Mouse (Mus musculus) Patski (cell line): ENCODE results near the gene Gpr1. TPM values are rescaled to one million over a fixed set of nuclear protein-coding genes. Genes with fewer than 3 reads are reported as not detected.

ENCODE experiments used
- ATAC-seq: fragments of 100-300 bp; one replicate; pipeline ENCODE4 v1.8.0; 2021
- CTCF ChIA-PET: fragments of 350-600 bp; sonication (Branson Sonifier 250); formaldehyde crosslinking; loops from one replicate; lab custom pipeline; 2022; ENCODE audit warnings: inconsistent platforms; lab: Charles Lee
- POLR2A ChIA-PET: fragments of 350-600 bp; sonication (Branson Sonifier 250); formaldehyde crosslinking; loops from one replicate; lab custom pipeline; 2022; ENCODE audit warnings: antibody characterized with exemption, inconsistent platforms; lab: Charles Lee
- DNase-seq: peaks from one replicate; pipeline ENCODE4 v3.0.0-alpha.2; 2011; ENCODE audit warnings: low read depth, low spot score
- H3K27me3 ChIP-seq: fragments of 371-371 bp; one replicate; pipeline ENCODE4 v1.5.1; 2021
- CTCF ChIP-seq: fragments of 100-300 bp; IDR thresholded peaks from one replicate; pipeline ENCODE4 v1.5.1; 2021
- in situ Hi-C: fragments of 300-500 bp; cut with MboI; formaldehyde crosslinking; loops from 3 replicates; pipeline ENCODE4 v1.11.1; 2018; ENCODE audit warnings: low pct_unique_long_range_greater_than_20kb, mixed read lengths
- polyA plus RNA-seq: library from polyadenylated mRNA; unstranded; gene quantifications from one replicate; pipeline ENCODE4 v1.2.3, GENCODE M21; 2021

Gpr1 gene
- polyA plus RNA-seq = not detected

- peaks cover 6% of the 10 kb centered on the region for H3K27me3 ChIP-seq
- ChIA-PET CTCF (interaction anchor here (1.0 kb wide), 1 partner anchor 9 kb away, joined by 3 read pairs; no protein-coding TSS in a partner anchor), POLR2A (no interaction called here)
- in situ Hi-C loops = loop anchor here (25.0 kb wide), 1 partner anchor 1273 kb away; no protein-coding TSS in a partner anchor
- ATAC-seq (no peak), DNase-seq (no peak)
- TF ChIP-seq CTCF = no peak
Observed at GRCm38 (mm10) chr1:63214271-63214558, at the start of gene Gpr1. Gpr1 (minus strand) TSS chr1:63214543.

- peaks cover 86% of the 10 kb centered on the region for H3K27me3 ChIP-seq
- no peak for TF ChIP-seq CTCF
- no peak for ATAC-seq
- DNase-seq = no peak
- ChIA-PET POLR2A (no interaction called here), CTCF (no interaction called here)
- in situ Hi-C loops = no loop called here
Observed at GRCm38 (mm10) chr1:63263671-63264070, 49.3 kb upstream of the Gpr1 start.

GRCm38 (mm10) chr1:63261041-63261590 lies 46.8 kb upstream of the Gpr1 start:
- peaks cover 88% of the 10 kb centered on the region for H3K27me3 ChIP-seq
- ATAC-seq = no peak
- CTCF ChIA-PET = no interaction called here
- no peak for DNase-seq
- no peak for TF ChIP-seq CTCF
- in situ Hi-C loops = no loop called here
- POLR2A ChIA-PET = no interaction called here

- POLR2A ChIA-PET = no interaction called here
- DNase-seq (no peak), ATAC-seq (no peak)
- in situ Hi-C loops = no loop called here
- TF ChIP-seq CTCF = no peak
- CTCF ChIA-PET = no interaction called here
- H3K27me3 ChIP-seq = peaks cover 88% of the 10 kb centered on the region
Observed at GRCm38 (mm10) chr1:63260742-63261033, 46.3 kb upstream of the Gpr1 start.

GRCm38 (mm10) chr1:63259916-63260741 lies 45.8 kb upstream of the Gpr1 start:
- POLR2A ChIA-PET = no interaction called here
- no peak for ATAC-seq
- CTCF ChIA-PET = no interaction called here
- in situ Hi-C loops = no loop called here
- DNase-seq = no peak
- no peak for TF ChIP-seq CTCF
- peaks cover 88% of the 10 kb centered on the region for H3K27me3 ChIP-seq

DNA sequence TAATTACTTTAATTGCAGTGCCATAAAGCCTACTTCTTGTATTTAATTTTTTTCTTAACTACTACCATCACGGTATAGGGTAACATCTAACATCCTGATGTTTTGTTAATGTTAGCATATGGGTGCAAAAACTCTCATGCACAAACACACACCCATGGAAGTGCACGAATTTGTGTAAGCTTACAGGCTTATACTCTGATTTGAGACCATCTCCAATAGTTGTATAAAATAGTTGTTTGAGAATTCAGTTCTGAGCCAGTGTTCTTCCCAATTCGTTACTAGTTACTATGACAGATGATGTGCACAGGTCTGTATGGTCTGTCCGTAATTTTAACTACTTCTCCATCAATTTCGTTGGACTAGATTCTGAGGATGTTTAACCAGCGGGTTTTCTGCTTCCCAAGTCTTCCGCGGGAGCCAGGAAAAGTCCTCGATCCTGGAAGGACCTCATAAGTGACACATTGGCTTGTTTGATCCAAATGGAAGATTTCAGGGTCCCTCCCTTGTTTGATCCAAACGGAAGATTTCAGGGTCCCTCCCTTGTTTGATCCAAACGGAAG lies 45.0 kb upstream of the Gpr1 start:
- in situ Hi-C loops = no loop called here
- ChIA-PET CTCF (no interaction called here), POLR2A (no interaction called here)
- H3K27me3 ChIP-seq = peaks cover 92% of the 10 kb centered on the region
- ATAC-seq (no peak), DNase-seq (no peak)
- no peak for TF ChIP-seq CTCF

DNA sequence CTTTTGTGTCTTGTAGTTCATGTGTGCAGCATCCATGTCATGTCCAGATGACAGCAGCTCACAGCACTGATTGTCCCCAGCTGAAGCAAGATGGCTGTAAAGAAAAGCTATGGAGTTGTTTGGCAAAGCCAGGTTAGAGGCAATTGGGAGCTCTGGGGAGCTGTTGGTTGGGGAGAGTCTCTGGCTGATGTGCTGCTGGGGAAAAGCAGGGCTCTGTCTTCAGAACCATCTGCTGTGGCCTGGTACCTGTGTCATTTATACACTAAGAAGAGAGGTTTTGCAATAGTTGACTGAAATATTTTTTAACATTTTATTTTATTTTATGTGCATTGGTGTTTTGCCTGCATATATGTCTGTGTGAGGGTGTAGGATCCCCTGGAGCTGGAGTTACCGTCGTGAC lies 44.2 kb upstream of the Gpr1 start:
- POLR2A ChIA-PET = no interaction called here
- in situ Hi-C loops = no loop called here
- TF ChIP-seq CTCF = no peak
- DNase-seq = no peak
- ATAC-seq = no peak
- CTCF ChIA-PET = no interaction called here
- H3K27me3 ChIP-seq = peaks cover 92% of the 10 kb centered on the region

DNA sequence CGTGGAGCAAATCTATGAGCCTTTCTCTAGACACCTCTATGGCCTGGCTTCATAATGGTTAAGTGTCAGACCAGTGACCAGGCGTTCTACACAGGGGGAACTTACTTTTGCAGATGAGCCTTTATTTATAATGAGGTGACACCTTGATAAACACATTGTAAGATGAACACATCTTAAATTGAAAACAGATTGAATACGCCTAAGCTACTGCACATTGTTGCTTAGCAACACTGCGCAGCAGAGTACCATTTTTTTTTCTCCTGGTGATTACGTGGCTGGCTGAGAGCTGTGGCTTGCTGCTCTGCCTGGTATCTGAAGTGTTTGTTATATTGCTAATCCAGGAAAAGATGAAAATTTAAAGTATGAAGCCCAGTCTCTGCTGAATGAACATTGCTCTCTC lies 41.7 kb upstream of the Gpr1 start:
- no peak for TF ChIP-seq CTCF
- POLR2A ChIA-PET = no interaction called here
- no peak for ATAC-seq

DNA sequence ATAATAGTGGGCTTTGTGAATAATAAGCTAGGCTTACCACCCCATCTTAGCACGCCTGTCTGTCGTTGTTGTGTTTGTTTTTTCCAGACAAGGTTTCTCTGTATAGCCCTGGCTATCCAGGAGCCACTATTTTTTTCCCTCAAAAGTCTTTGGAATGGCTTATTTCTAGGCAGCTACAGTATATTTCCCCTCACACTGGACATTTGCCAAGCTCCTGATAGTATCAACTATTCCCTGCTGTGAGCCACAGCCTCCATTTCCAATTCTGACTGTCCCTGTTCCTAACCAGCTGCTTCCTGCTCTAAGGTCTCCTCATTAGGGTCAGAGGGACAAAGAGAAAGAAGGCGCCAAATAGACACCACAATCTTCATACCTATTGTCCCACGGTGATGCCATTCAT lies 40.8 kb upstream of the Gpr1 start:
- H3K27me3 ChIP-seq = peaks cover 90% of the 10 kb centered on the region
- CTCF ChIA-PET = interaction anchor here (0.6 to 2.1 kb wide), 3 partner anchors 10 to 28 kb away, joined by 3 to 4 read pairs (median 3); no protein-coding TSS in a partner anchor
- in situ Hi-C loops = no loop called here
- TF ChIP-seq CTCF = no peak
- POLR2A ChIA-PET = no interaction called here
- no peak for DNase-seq
- no peak for ATAC-seq

More for the DNA sequence above, 41.7 kb upstream of the Gpr1 start:
- no peak for DNase-seq
- in situ Hi-C loops = no loop called here
- CTCF ChIA-PET = interaction anchor here (1.4 to 2.1 kb wide), 2 partner anchors 13 to 29 kb away, joined by 3 to 4 read pairs; no protein-coding TSS in a partner anchor
- H3K27me3 ChIP-seq = peaks cover 91% of the 10 kb centered on the region

DNA sequence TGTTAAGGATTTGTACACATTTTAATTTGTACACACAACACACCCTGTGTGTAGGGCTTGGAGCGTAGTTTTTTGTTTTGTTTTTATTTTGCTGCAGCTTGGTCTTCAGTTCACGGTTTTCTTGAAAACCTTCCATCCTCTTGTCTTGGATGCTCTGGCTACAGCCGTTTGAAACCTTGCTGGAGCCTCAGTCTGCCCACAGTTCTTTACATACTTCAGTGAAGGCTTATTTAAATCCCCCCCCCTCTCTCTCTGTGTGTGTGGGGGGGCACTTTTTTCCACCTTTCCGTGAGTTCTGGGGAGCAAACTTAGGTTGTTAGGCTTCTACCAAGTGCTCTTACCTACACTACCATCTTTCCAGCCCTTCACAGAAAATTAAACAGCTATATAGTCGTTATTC lies 38.9 kb upstream of the Gpr1 start:
- in situ Hi-C loops = no loop called here
- no peak for ATAC-seq

More for the DNA sequence above, 38.9 kb upstream of the Gpr1 start:
- ChIA-PET POLR2A (no interaction called here), CTCF (interaction anchor here (1.4 kb wide), 1 partner anchor 71 kb away, joined by 6 read pairs; no protein-coding TSS in a partner anchor)
- H3K27me3 ChIP-seq = peaks cover 94% of the 10 kb centered on the region
- no peak for DNase-seq
- TF ChIP-seq CTCF = no peak
